Mouse (Mus musculus) liver, postnatal 0 days (tissue): Measurements from ENCODE around the gene Gm9049. TPM values are rescaled to one million over a fixed set of nuclear protein-coding genes. Genes with fewer than 3 reads are reported as not detected.
"Not testable (repeated sequence)": the region's sequence is repeated elsewhere in the genome, so short reads cannot be mapped to it uniquely, and the experiment has no call there.

ENCODE experiments used
- ATAC-seq: fragments of 200-750 bp; cut with Nextera tagmentation; 2 replicates; pipeline ENCODE4 v1.8.0; 2017; ENCODE audit warnings: mild to moderate bottlenecking, moderate library complexity
- DNase-seq: peaks from one replicate; pipeline ENCODE4 v3.0.0-alpha.2; 2016
- H3K27ac ChIP-seq: fragments of 300-500 bp; sonication (generic); 2 replicates; pipeline ENCODE4 v1.5.1; 2014; ENCODE audit warnings: antibody characterized with exemption, moderate library complexity, mild to moderate bottlenecking, low read depth
- H3K27me3 ChIP-seq: fragments of 300-500 bp; sonication (generic); 2 replicates; pipeline ENCODE4 v1.6.1; 2014; ENCODE audit warnings: low read length, control low read depth, mixed read lengths; ENCODE audit not compliant: insufficient read depth
- H3K36me3 ChIP-seq: fragments of 300-500 bp; sonication (generic); replicated peaks from 2 replicates; pipeline ENCODE4 v1.6.1; 2014; ENCODE audit warnings: mild to moderate bottlenecking, control low read depth, low read length, moderate library complexity, mixed read lengths; ENCODE audit not compliant: insufficient read depth
- H3K4me1 ChIP-seq: fragments of 300-500 bp; sonication (generic); 2 replicates; pipeline ENCODE4 v1.6.1; 2014; ENCODE audit warnings: antibody characterized with exemption, mild to moderate bottlenecking, control low read depth; ENCODE audit not compliant: insufficient read depth
- H3K4me2 ChIP-seq: fragments of 300-500 bp; sonication (generic); 2 replicates; pipeline ENCODE4 v1.6.1; 2014; ENCODE audit warnings: low read depth, mild to moderate bottlenecking, low read length, moderate library complexity, mixed read lengths
- H3K4me3 ChIP-seq: fragments of 300-500 bp; sonication (generic); 2 replicates; pipeline ENCODE4 v1.5.1; 2014; ENCODE audit warnings: low read depth, low read length
- H3K9ac ChIP-seq: fragments of 300-500 bp; sonication (generic); replicated peaks from 2 replicates; pipeline ENCODE4 v1.6.1; 2014; ENCODE audit warnings: mild to moderate bottlenecking, moderate library complexity
- H3K9me3 ChIP-seq: fragments of 300-500 bp; sonication (generic); 2 replicates; pipeline ENCODE4 v1.6.1; 2016; ENCODE audit warnings: mild to moderate bottlenecking, control low read depth, low read length, mixed read lengths
- CTCF ChIP-seq: sonication (generic); IDR thresholded peaks from 2 replicates; pipeline ENCODE4 v1.5.1; 2016; ENCODE audit warnings: antibody characterized with exemption, low read depth
- EP300 ChIP-seq: IDR thresholded peaks from 2 replicates; pipeline ENCODE4 v1.6.1; 2016; ENCODE audit warnings: antibody characterized with exemption, low read depth, mild to moderate bottlenecking
- WGBS: fragments of 180-500 bp; shearing (Covaris S2); extraction: QIAGEN DNeasy Blood & Tissue Kit; methylation state at CpG from one replicate; pipeline ENCODE4 v1.1.7; 2014; ENCODE audit not compliant: insufficient replicate concordance; 5-methylcytosine and 5-hydroxymethylcytosine counted together
- polyA plus RNA-seq: library from polyadenylated mRNA; unstranded; fragments of >200 nt; fragmentation: Nextera tagmentation; extraction: Ambion mirVana; gene quantifications from 2 replicates; pipeline ENCODE4 v1.2.1, GENCODE M21; 2015

Gm9049 gene
- not detected in 2 replicates for polyA plus RNA-seq

- not testable (repeated sequence) for H3K4me1 ChIP-seq, H3K9me3 ChIP-seq, H3K4me2 ChIP-seq, H3K36me3 ChIP-seq, H3K27me3 ChIP-seq, H3K9ac ChIP-seq, ATAC-seq, DNase-seq, H3K4me3 ChIP-seq, H3K27ac ChIP-seq
- WGBS: no CpG with 5 or more reads among the region's 11 CpGs
Measured at GRCm38 (mm10) chr10:118354005-118354404, at the start of gene Gm9049. Gene Gm9049, minus strand, starts transcription at chr10:118354105.

GRCm38 (mm10) chr10:118399917-118400316 is 46.0 kb upstream of the Gm9049 start:
- Histone ChIP-seq H3K27ac (no peak overlapping the region), H3K4me2 (no peak overlapping the region), H3K36me3 (no peaks in the 10 kb centered on the region), H3K4me3 (no peak overlapping the region), H3K9me3 (no peaks in the 10 kb centered on the region), H3K4me1 (no peaks in the 10 kb centered on the region), H3K9ac (no peak overlapping the region), H3K27me3 (no peaks in the 10 kb centered on the region)
- DNase-seq (no peak), ATAC-seq (no peak)
- 80% methylated on average over 16 of the region's 16 CpGs for WGBS
- TF ChIP-seq CTCF (no peak), EP300 (no peak)

- Histone ChIP-seq H3K36me3 (no peaks in the 10 kb centered on the region), H3K4me2 (0 out of 2 replicates have a peak overlapping the region, but pooled peaks have one; percentile 18), H3K9ac (no peak overlapping the region), H3K9me3 (no peaks in the 10 kb centered on the region), H3K4me1 (no peaks in the 10 kb centered on the region), H3K27ac (no peak overlapping the region), H3K4me3 (no peak overlapping the region), H3K27me3 (no peaks in the 10 kb centered on the region)
- ATAC-seq (peak; percentile 56; the same call in 1 of the 2 replicates), DNase-seq (peak; percentile 82)
- 5% methylated on average over 10 of the region's 10 CpGs for WGBS
- peak; percentile 98 for TF ChIP-seq CTCF
- no peak for TF ChIP-seq EP300
Measured at GRCm38 (mm10) chr10:118370443-118370842, 16.5 kb upstream of the Gm9049 start.

GRCm38 (mm10) chr10:118369518-118369917 is 15.6 kb upstream of the Gm9049 start:
- WGBS: 79% methylated on average over 9 of the region's 9 CpGs

GRCm38 (mm10) chr10:118348579-118348978 is 5.3 kb downstream of the Gm9049 start, which contains the start of gene Gm9048:
Gene Gm9048, minus strand, starts transcription at chr10:118348679.
- not testable (repeated sequence) for ATAC-seq, H3K4me2 ChIP-seq, H3K4me3 ChIP-seq, H3K9me3 ChIP-seq, H3K4me1 ChIP-seq, H3K27ac ChIP-seq, H3K9ac ChIP-seq, H3K27me3 ChIP-seq, H3K36me3 ChIP-seq, DNase-seq
- WGBS: 88% methylated on average over 1 of the region's 14 CpGs

More at GRCm38 (mm10) chr10:118369518-118369917, 15.6 kb upstream of the Gm9049 start:
- no peak for ATAC-seq
- H3K9ac ChIP-seq: no peak overlapping the region
- H3K4me1 ChIP-seq: no peaks in the 10 kb centered on the region
- H3K4me3 ChIP-seq: no peak overlapping the region
- no peaks in the 10 kb centered on the region for H3K36me3 ChIP-seq
- DNase-seq: no peak
- no peaks in the 10 kb centered on the region for H3K9me3 ChIP-seq
- TF ChIP-seq EP300 (no peak), CTCF (no peak)
- no peak overlapping the region for H3K4me2 ChIP-seq
- no peaks in the 10 kb centered on the region for H3K27me3 ChIP-seq
- H3K27ac ChIP-seq: no peak overlapping the region

- not testable (repeated sequence) for H3K9me3 ChIP-seq, H3K4me2 ChIP-seq, H3K9ac ChIP-seq, H3K4me3 ChIP-seq, H3K36me3 ChIP-seq, H3K27ac ChIP-seq, H3K27me3 ChIP-seq, H3K4me1 ChIP-seq, DNase-seq, ATAC-seq
- WGBS: no CpG with 5 or more reads among the region's 14 CpGs
Measured at GRCm38 (mm10) chr10:118343155-118343554, 10.8 kb downstream of the Gm9049 start, which contains the start of gene Gm9046. Gene Gm9046, minus strand, starts transcription at chr10:118343255.

- H3K4me1 ChIP-seq, H3K36me3 ChIP-seq, H3K27ac ChIP-seq, H3K27me3 ChIP-seq, DNase-seq, H3K9ac ChIP-seq, ATAC-seq, H3K4me3 ChIP-seq, H3K4me2 ChIP-seq, H3K9me3 ChIP-seq: not testable (repeated sequence)
- no CpG with 5 or more reads among the region's 14 CpGs for WGBS
Measured at GRCm38 (mm10) chr10:118337731-118338130, 16.2 kb downstream of the Gm9049 start, which contains the start of gene Gm9045. Gene Gm9045, minus strand, starts transcription at chr10:118337831.

GRCm38 (mm10) chr10:118332308-118332707 is 21.6 kb downstream of the Gm9049 start, which contains the start of gene Gm9044:
Gene Gm9044, minus strand, starts transcription at chr10:118332408.
- no CpG with 5 or more reads among the region's 14 CpGs for WGBS

GRCm38 (mm10) chr10:118326869-118327268 is 27.0 kb downstream of the Gm9049 start, which contains the start of gene Gm9040:
Gene Gm9040, minus strand, starts transcription at chr10:118326969.
- H3K9me3 ChIP-seq, H3K4me2 ChIP-seq, H3K27ac ChIP-seq, DNase-seq, H3K4me1 ChIP-seq, H3K36me3 ChIP-seq, H3K4me3 ChIP-seq, H3K9ac ChIP-seq, ATAC-seq, H3K27me3 ChIP-seq: not testable (repeated sequence)
- WGBS: no CpG with 5 or more reads among the region's 11 CpGs

More at GRCm38 (mm10) chr10:118332308-118332707, 21.6 kb downstream of the Gm9049 start, which contains the start of gene Gm9044:
- H3K9me3 ChIP-seq, H3K4me3 ChIP-seq, H3K4me2 ChIP-seq, H3K9ac ChIP-seq, H3K36me3 ChIP-seq, DNase-seq, H3K27me3 ChIP-seq, H3K4me1 ChIP-seq, ATAC-seq, H3K27ac ChIP-seq: not testable (repeated sequence)
